Mouse (Mus musculus): ENCODE measurements at regions not wholly inside any gene's neighbourhood (a gene's known extent, or its start where the extent isn't known, plus 50 kb on each side); places are given as distances from the start of the nearest gene placed in this dataset.

DNA sequence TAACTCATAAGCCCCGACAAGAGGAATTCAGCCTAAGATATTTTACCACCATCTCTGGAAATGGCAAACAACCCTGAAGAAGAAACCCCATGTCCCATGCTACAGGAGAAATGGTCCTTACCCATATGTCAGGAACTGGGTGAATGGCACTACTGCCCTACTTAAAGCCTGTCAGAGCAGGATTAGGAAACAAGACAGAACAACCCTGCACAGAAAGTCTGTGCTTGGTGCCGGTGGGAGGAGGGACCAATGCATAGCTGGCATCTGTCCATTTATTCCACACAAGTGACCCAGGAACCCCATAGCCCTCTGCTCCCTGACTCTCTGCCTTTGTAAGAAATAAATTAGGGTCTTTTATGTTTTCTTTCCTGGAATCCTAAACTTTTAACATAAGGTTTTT, 317.9 kb downstream of the Ttll7 start:
- DNase-seq (ENCODE audit: low spot score in 2 of 2) = no peak

DNA sequence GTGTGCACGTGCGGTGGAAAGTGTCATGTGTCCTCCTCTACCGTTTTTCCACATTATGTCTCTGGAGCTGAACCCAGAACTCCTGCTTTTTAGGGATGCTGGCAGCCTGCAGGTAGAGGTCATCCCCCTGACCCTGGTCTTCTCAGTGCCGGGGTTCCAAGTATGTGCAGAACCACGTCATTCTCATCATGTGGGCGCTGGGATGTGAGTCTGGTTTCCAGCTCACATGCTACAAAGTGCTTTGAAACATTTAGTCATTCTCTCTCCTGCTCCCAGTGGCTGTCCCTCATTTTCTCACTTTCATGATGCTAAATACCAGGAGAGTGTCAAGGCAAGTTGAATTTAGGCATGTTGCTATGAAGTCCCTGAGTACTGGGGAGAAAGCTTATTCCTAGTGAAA, 326.6 kb downstream of the Ttll7 start:
- no peak for DNase-seq (ENCODE audit: low spot score in 2 of 2)

DNA sequence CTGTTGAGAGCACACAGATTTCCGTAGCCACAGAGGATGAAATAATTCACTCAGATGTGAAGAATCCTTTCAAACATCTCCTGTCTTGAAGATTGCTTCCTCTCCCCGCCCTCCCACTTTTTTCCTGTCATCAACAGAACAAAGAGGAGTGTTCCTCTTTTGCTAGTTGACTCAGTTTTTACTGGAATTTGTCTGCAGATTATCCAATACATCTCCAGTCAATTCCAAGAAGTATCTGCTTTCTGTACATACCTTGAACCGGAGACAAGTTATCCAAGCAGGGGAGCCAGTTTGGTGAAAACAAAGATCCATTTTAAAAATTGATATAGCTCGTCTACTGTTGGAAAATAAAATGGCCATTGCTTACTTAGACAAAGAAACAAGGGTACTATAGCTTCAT, 328.5 kb downstream of the Ttll7 start:
- no peak for DNase-seq (ENCODE audit: low spot score in 2 of 2)

DNA sequence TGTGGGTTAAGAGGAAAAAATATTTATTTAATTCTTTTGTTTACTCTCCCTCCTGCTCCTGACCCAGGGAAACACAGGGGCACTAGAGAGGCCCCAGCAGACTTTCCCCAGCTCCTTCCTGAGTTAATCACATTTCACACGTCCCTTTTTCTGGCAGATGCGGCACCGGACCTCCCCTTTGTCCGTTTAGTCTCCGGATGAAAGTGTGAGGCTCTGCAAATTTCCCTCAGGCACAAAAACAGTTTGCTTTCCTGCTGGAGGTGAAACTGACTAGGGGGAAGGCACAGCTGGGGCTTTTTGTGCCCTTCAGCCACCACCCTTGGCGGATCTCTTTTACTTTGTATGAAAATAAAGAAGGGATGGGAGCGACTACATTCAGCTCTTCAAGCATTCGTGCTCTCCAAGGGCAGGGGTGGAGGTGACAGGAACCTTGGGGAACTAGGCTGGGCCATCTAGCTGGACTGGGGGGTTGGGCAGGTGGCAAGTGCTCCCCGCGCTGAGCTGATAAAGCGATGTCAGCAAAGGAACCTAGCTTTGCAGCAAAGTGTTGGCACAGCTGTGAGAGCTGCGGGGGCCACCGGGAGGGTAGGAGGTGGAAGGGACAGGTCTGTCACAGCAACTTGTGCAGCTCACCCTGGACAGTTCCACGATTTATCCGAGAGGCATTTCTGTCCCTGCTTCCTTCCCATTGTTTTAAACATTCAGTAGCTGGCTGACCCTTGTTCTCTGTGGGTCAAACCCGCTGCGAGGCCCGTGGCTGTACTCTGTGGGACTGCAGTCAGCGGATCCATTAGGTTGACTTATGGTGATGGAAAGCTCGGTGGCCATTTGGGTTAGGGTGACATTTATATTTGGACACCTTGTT, 329.6 kb downstream of the Ttll7 start:
- no peak for DNase-seq (ENCODE audit: low spot score in 2 of 2)

DNA sequence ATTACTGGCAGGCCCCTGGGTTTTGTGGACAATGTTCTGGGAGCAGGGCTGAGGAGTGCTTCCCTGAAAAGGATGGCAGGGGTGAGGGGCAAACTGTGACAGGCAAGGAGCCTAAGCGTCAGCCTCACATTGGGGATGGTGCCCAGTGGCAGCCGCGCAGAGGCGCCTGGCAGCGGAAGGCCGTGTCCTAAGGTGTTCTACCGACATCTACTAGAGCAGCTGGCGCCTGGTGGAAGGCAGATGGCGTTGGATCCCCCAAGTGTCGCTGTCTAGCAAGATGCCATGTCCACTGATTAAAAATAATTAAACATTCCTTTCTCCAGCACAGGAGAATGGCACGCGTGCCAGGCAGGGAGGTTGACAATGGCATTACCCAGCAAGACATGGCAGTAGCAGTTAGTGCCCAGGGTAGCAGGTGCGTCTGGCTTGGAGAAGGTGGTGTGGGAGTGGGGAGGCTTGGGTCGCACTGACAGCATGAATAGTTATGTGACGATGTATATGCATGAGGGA, 330.3 kb downstream of the Ttll7 start:
- no peak for DNase-seq (ENCODE audit: low spot score in 2 of 2)

DNA sequence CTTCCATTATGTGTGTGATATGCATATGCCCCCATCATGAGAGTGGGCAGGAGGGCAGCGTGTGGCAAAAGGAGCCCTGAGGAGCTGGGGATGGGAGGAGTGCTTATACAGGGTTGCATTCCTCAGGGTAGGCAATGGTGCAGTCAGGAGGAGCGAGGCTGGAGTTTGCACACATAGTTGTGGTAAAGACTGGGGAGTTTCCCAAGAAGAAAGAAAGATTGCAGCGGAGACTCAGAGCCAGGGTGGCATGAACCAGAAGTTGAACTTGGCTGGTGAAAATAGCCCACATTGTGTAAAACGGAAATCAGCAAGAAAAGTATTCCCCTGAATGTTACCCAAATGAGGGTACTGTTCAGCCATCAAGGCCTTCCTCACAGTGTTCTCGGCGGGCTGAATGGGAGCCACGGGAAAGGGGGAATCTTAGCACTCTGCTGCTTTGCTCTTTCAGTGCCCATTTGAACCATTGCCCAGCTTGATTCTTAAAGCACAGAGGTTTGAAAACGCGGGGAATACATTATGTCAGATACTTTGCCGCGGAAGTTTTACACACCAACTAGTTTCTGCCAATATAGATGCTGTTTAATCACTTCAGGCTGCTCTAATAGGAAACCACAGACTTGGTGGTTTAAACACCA, 331.6 kb downstream of the Ttll7 start:
- no peak for DNase-seq (ENCODE audit: low spot score in 2 of 2)

DNA sequence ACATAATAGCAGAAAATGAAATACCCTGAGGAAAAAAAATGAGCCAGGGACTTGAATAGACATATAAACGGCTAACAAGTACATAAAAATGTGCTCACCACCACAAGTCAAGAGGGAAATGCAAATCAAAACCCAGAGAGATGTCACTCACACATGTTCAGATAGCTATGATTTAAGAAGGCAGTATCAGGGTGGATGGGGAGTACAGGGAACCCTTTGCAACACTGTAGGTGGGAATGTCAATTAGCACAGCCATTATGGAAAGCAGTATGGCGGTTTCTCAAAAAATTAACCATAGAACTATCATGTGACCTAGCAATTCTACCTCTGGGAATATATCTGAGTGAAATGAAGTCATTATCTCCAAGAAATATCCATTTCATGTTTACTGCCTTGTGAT, 337.6 kb downstream of the Ttll7 start:
- no peak for DNase-seq (ENCODE audit: low spot score in 2 of 2)

DNA sequence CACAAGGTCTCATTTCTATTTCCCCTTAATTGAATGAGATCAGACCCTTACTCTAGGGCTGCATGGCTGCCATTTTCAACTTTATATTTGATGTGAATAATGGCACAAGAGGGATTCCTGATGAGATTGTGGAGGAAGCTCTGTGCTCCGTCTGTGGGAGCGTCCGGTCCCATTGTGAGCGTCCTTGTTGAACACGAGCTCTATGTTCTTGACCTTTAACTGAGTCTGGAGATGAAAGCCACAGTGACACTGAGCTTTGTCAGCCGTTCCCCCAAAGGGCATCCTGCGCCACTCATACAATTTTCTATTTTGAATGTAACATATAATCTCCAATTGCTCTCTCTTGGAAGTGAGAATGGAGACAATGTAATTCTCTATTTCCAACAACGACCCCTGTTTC, 344.5 kb downstream of the Ttll7 start:
- no peak for DNase-seq (ENCODE audit: low spot score in 2 of 2)

DNA sequence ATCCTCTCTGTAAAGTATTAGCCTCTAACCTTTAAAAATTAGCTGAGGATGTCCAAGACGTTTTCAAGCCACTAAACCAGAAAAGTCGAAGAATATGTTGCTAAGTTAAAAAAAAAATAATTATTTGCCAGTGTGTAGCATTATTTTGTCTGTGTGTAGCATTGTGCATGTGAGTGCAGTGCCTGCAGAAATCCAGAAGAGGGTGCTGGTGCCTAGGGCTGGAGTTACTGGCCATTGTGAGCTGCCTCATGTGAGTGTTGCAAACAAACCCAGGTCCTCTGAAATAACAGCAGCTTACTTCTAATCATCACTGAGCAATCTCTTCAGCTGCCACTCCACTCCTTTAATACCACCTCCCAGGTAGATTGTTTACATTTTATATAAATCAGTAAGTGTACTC, 345.0 kb downstream of the Ttll7 start:
- no peak for DNase-seq (ENCODE audit: low spot score in 2 of 2)

DNA sequence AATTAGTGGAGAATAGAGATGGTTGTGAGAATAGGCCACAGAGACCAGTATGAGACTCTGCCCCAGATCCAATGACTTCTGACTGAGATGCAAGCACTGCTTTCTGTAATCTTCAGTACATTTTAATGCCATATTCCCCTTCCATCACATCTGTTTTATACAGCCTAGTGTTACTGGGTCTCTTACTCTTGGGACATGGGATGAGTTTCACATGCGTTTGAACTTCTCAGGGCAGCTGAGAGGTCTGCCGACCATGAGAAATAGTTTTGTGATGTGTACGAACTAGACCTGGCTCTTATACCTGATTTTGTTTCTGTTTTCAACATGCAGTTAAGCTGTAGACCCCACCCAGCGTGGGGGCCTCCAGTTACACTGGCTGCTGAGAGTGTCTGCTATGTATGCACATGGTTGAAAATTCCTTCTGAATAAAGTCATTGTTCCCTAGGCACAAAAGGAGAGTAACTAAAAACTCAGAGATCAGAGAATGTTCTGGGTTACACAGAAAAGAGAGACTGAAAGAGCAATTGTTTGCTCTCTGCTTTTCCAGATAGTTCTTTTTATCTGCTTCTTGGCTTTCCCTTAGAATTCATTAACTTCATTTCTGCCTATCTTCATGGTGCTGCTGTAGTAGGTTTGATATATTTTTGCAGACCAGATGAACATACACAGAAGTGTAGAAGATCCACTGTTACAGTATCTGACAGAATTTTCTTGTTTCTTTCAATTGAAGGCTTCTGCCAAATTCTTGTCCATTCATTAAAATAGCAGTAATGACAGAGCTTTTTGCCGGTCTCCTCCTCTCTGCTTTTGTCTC, 359.2 kb downstream of the Ttll7 start:
- DNase-seq (ENCODE audit: low spot score in 2 of 2) = no peak

DNA sequence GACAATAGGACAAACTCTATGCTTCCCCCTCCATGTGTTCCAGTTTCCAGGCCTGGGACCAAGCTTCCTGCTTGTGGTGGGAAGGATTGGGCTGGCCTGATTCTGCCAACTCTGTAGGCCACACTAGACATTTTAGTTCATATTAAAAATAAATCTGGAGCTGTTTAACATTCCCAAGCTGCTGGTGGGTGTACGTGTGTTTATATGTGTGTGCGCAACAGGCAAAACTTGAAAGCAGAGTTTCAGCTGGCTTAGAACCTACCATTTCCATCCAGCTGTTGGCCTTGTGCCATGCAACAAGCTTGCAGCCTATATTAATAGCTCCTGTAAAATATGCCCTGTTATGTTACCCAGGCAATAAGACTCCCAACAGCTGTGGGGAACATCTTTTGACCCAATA, 376.5 kb downstream of the Ttll7 start:
- peak; percentile 15 to 41 for DNase-seq (ENCODE audit: low spot score in 2 of 2)

DNA sequence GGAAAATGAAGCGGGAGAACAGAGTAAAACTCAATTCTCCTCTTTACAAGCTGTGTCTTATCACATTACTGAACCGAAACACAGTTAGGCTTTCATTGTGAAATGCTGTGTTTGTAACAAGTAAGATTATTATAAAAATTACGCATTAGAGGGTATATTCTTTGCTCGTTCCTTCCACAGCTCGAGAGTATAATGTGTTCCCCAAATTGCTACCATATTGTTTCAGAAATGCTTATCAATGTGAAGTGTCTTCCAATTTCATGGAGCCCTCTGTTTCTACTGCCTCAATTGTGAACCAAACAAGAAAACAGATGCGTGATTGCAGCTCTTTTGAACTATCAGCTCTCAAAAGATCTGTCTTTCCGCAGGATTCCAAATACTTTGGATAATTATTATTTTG, 378.4 kb downstream of the Ttll7 start:
- DNase-seq (ENCODE audit: low spot score in 2 of 2) = no peak

DNA sequence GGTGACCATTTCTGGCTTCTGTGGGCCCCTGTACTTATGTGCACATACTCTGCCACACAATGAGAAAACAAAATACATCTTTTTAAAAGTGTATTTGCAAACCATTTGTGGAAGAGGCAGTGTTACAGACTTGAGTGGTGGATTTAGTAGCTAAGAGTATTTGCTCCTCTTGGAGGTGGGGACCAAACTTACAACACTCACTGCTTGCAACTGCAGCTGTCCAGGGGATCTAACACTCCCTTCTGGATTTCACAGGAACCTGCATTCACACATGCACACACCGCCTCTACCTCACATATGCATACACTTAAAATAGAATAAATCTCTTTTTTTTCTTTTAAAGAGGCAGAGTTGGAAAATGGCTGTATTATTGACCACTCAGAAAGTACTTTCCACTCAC, 386.2 kb downstream of the Ttll7 start:
- no peak for DNase-seq (ENCODE audit: low spot score in 2 of 2)

DNA sequence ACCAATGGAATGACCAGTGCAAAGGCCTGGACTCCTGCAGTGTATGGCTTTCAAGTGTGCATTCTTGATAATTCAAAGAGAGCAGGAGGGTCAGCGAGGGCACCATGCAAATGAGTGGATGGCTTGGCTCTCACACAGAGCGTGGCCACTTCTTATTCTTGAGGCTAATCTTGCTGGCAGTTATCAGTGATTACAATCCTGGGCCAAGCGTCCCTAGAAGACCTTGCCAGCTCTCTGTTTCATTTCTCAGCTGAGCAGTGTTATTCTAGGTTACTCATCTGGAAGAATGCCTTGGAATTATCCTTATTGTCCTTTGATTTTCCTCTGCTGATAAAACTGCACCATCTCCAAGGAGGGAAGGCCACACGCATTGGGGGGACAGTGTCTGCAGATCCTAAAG, 388.5 kb downstream of the Ttll7 start:
- DNase-seq (ENCODE audit: low spot score in 2 of 2) = no peak

DNA sequence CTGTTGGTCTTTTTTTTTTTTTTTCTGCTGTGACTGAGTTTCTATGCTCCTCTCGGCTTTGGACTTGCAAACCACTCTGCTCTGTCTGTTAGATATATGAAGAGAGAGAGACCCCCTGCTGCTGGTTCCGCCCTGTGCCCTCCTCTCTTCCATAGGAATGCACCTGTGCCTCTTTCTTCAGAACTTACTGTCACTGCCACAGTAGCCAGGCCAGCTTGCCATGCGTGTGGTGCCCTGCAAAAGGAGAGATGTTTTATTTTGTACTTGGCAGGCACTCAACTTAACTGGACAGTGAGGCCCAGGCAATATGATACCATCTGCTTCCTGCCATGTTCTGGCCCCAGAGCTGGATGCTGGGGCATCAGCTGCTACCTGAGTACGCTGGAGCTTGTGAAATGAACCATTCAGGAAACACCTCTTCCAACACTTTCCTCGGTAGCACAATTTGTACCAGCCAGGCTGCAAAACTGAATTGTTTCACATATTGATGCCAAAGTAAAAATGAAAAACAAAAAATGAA, 392.8 kb downstream of the Ttll7 start:
- no peak for DNase-seq (ENCODE audit: low spot score in 2 of 2)

DNA sequence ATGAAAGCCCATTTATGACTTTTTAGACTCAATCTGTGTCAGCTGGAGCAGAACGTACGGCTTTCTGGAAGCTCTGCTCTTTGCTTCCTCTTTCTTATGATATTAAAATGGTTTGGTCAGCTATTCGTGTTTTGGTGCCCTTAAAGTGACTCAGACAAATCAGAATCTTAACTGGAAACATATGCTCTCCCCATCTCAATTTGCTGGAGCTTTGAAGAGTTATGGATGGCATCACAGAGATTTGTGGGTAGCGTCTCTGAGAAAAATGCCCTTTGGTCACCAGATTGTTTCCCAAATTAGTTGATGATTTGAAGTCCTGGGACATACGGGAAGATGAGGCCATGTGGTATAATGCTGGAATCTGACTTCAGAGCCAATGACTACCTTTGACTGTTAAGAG, 394.0 kb downstream of the Ttll7 start:
- DNase-seq (ENCODE audit: low spot score in 2 of 2) = no peak

DNA sequence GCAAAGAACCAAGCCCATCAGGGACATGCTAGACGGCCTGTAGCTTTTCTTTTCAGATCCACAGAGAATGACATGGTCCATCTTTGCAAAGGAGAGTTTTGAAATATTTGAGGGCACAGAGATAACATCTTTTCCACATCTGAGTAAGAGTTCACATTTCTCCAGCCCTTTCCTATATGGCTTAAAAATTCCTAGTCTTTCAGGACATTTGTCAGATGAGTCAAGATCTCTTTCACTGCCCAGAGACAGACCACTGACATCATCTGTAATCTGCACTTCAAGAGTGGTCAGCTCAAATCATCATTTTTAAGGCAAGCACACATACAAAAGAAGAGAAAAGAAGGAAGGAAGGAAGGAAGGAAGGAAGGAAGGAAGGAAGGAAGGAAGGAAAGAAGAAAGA, 397.3 kb downstream of the Ttll7 start:
- no peak for DNase-seq (ENCODE audit: low spot score in 2 of 2)

DNA sequence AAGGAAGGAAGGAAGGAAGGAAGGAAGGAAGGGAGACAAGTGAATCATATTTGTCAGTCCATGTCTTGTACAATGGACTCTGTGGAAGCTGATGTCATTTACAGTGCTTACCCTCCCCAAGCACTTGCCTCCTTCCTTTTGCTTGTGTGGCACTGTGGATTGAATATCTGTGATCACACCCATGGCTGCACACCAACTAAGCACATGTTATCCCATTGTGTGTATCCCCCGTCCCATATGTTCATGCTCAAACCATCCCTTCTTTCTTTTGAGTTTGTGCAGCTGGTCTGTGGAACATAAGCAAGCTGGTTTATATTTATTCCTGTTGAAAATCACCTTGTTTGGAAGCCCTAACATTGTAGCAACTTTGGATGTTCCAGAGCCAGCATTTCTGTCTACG, 397.7 kb downstream of the Ttll7 start:
- DNase-seq (ENCODE audit: low spot score in 2 of 2) = peak; percentile 9 to 15

DNA sequence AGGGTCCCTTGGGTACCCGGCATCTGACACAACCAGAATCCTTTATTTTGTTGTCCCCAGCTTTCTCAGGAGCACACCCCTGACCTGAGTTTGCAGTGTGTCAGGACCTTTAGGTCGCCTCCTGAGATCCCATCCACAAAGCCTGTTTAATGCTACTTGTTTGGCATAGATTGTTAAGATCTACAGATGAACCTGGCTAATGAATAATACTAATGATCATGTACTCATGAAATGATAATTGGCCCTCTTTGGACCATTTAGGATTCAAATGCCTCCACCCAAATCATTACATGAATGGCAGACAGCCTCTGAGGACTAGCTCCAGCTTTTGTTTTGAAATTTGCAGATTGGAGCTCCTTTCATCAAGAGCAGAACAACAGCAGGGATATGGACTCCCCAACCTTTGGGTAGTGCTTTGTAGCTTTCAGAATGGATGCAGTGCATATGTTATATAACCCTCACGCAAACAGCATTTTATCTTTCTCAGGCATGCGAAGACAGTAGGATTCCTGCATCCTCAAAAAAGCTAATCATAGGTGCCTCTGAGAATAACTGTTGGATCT, 400.1 kb downstream of the Ttll7 start:
- no peak for DNase-seq (ENCODE audit: low spot score in 2 of 2)

DNA sequence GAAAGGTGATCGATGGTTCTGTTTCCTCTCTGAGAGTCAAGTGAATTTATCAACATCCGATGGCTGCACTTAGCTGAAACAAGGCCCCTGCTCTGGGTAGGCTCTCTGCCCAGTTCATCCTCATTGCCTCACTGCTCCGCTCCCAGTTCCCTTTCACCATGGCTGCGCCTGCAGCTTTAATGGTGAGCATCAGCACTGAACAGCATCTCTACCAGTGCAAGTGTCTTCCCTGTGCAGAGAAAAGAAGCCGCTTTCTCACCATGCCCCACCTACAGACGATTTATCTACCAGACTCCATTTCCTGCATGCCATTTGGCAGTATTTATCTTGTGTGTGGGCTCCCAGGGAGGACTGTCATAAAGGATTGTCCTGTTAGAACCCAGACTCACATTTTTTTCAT, 400.6 kb downstream of the Ttll7 start:
- DNase-seq (ENCODE audit: low spot score in 2 of 2) = no peak

DNA sequence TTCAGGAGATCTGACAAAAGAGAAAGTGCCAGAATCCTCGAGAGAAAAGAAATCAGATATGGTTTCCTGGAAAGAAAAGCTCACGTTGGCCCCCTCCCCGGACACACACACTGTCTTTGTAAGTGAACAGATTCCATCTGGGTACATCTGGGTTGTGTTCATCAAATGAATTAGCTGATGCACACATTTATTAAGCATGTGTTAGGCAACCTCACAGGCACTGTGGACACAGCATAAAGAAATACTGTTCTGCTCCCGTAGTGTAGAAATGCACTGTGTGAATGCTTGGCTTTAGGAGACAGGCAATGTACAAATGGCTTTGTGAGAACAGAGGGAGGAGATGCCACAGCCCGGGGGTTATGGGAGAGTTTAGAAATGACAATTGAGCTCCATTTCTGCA, 402.3 kb downstream of the Ttll7 start:
- DNase-seq (ENCODE audit: low spot score in 2 of 2) = no peak

Measured in layer of hippocampus, adult 8-10 months (tissue).